Mouse (Mus musculus): ENCODE measurements at regions not wholly inside any gene's neighbourhood (a gene's known extent, or its start where the extent isn't known, plus 50 kb on each side); places are given as distances from the start of the nearest gene placed in this dataset.
A peak's percentile ranks its signal among the peaks of the same experiment; 100 is the strongest.
"Not testable (repeated sequence)": the region's sequence is repeated elsewhere in the genome, so short reads cannot be mapped to it uniquely, and the experiment has no call there.

DNA sequence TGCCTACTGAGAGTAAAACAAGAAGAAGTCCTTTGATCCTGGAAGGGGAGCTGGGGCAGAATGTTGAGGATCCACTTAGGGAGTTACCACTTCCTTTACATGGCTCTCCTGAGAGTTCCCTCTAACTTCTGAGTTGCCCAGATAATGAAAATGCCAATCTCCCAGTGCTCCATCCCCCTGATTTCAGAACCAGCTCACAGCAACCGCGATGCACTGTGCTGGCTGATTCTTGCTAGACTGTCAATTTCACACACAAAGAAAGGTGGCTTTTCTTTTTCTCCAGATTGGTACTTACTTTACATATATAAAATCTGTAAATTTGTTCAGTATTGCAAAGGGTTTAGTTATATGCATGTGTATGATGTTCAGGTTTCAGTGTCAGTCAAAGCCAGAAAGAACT, 1248.1 kb upstream of the Adam24 start:
- H3K9ac ChIP-seq (replicated peaks; ENCODE audit: low read length, poor library complexity, severe bottlenecking) = no peak overlapping the region
- no peak overlapping the region for H3K4me3 ChIP-seq (ENCODE audit: low read depth, low read length)
- no peaks in the 10 kb centered on the region for H3K9me3 ChIP-seq (ENCODE audit: low read length)
- H3K27ac ChIP-seq (ENCODE audit: low read depth, low read length) = no peak overlapping the region
- H3K36me3 ChIP-seq (ENCODE audit: insufficient read depth, low read length) = no peaks in the 10 kb centered on the region
- H3K27me3 ChIP-seq (ENCODE audit: insufficient read depth, low read length) = no peaks in the 10 kb centered on the region
- 0 out of 2 replicates have a peak, but pooled peaks have one; percentile 27 for ATAC-seq (ENCODE audit: low FRiP score)
- 44% methylated on average over 2 of the region's 2 CpGs for WGBS
- no peaks in the 10 kb centered on the region for H3K4me1 ChIP-seq (ENCODE audit: insufficient read depth, low read length)
- DNase-seq (ENCODE audit: low spot score) = no peak
- no peak overlapping the region for H3K4me2 ChIP-seq (ENCODE audit: low read depth, low read length, poor library complexity, severe bottlenecking)
- no peak for TF ChIP-seq CTCF (IDR thresholded peaks at IDR 0.05)

DNA sequence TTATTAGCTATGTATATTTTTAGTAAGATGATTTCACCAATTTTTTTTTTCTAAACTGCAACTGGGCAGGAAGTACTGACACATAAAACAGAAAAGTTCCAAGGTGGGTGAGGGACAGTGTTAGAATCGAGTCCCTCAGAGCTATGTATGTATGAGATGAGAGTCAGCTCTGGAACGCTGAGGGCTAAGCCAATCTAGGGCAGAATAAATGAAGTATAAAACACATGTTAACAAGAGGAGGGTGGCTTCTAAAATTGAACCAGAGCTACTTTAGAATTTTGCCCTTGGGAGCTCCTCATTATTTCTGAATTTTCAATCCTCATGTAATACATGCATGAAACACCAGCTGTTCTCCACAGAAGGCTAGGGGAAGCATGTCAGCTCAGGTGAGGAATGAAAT, 1247.5 kb upstream of the Adam24 start:
- no peak overlapping the region for H3K9ac ChIP-seq (replicated peaks; ENCODE audit: low read length, poor library complexity, severe bottlenecking)
- no peaks in the 10 kb centered on the region for H3K36me3 ChIP-seq (ENCODE audit: insufficient read depth, low read length)
- H3K27ac ChIP-seq (ENCODE audit: low read depth, low read length) = no peak overlapping the region
- H3K4me3 ChIP-seq (ENCODE audit: low read depth, low read length) = no peak overlapping the region
- 60% methylated on average over 2 of the region's 2 CpGs for WGBS
- no peaks in the 10 kb centered on the region for H3K27me3 ChIP-seq (ENCODE audit: insufficient read depth, low read length)
- H3K9me3 ChIP-seq (ENCODE audit: low read length) = no peaks in the 10 kb centered on the region
- ATAC-seq (ENCODE audit: low FRiP score) (peak; percentile 54; the same call in 1 of the 2 replicates), DNase-seq (ENCODE audit: low spot score) (peak; percentile 2)
- no peaks in the 10 kb centered on the region for H3K4me1 ChIP-seq (ENCODE audit: insufficient read depth, low read length)
- no peak overlapping the region for H3K4me2 ChIP-seq (ENCODE audit: low read depth, low read length, poor library complexity, severe bottlenecking)
- TF ChIP-seq CTCF (IDR thresholded peaks at IDR 0.05) = no peak

DNA sequence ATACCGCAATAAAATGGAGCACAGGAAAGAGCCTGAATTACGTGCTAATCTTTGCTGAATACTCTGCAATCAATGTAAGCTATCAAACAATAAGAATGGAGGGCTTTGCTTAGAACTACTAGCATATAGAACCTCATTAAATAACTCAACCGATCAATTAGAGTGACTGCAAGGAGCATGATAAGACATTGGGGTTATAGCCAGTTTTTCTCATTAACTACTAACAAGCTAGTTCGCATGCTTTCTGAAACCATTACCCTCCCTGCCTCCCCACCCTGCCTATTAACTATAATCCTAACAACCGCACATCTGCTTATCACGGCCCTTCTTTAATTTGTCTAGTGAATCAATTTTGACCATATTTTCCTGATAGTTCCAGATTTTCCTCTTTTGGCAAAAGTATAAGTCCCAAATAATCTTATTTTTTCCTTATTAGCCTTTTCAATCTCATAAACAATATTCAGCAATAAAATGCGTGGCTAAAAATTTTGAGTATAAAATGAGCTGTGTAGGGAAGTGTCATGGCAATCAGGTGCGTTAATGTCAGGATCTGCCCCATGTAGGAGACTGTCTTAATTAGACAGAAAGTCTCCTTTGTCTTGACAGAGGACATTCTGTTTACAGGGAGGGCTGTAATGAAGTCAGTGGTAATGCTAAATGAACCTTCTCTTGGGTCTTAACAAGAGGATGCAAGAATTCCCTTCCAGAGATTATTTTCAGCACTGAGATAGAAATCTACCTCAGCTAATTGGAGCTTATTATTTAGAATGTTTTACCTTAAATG, 1234.1 kb upstream of the Adam24 start:
- Histone ChIP-seq H3K9ac (replicated peaks; ENCODE audit: low read length, poor library complexity, severe bottlenecking) (no peak overlapping the region), H3K27ac (ENCODE audit: low read depth, low read length) (no peak overlapping the region), H3K4me1 (ENCODE audit: insufficient read depth, low read length) (no peaks in the 10 kb centered on the region), H3K4me2 (ENCODE audit: low read depth, low read length, poor library complexity, severe bottlenecking) (no peak overlapping the region), H3K9me3 (ENCODE audit: low read length) (no peaks in the 10 kb centered on the region), H3K4me3 (ENCODE audit: low read depth, low read length) (no peak overlapping the region), H3K36me3 (ENCODE audit: insufficient read depth, low read length) (no peaks in the 10 kb centered on the region), H3K27me3 (ENCODE audit: insufficient read depth, low read length) (no peaks in the 10 kb centered on the region)
- no peak for TF ChIP-seq CTCF (IDR thresholded peaks at IDR 0.05)
- 74% methylated on average over 8 of the region's 8 CpGs for WGBS
- ATAC-seq (ENCODE audit: low FRiP score) (no peak), DNase-seq (ENCODE audit: low spot score) (no peak)

DNA sequence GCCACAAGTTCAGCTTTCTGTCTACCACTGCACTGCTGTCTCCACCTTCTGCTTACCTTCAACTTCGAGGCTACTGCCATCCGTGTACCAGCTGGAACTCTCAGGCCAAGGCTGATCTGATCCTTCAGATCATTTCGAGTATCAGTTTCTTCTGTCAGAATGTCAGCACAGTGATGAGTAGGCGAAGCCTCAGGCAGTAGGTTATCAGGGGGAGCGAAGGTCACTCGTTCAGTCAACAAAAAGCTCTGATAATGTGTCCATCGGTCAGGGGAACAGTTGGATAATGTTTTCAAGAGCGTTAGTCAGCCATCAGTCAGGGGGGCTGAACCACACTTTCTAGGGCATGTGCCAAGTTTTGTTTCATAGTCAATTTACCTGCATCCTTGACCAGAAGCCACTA, 1183.7 kb upstream of the Adam24 start:
- not testable (repeated sequence) for ATAC-seq (ENCODE audit: low FRiP score); DNase-seq (ENCODE audit: low spot score)
- WGBS = 87% methylated on average over 8 of the region's 8 CpGs

DNA sequence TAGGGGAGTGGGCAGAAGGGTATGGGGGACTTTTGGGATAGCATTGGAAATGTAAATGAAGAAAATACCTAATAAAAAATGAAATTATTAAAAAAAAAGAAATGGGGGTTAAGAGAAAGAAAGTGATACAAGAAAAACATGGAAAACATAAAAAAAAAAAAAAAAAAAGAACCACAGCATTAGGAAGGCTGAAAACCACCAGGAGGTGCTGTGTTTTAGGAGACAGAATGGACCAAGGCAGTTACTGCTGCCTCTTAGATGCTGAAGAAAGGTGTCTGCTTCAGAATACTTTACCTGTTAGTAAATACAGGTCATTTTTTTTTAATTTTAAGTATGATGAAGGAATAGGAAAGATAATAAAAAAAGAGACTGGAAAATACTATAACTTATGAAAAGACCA, 1174.5 kb upstream of the Adam24 start:
- Histone ChIP-seq H3K4me3 (ENCODE audit: low read depth, low read length) (no peak overlapping the region), H3K36me3 (ENCODE audit: insufficient read depth, low read length) (no peaks in the 10 kb centered on the region), H3K27ac (ENCODE audit: low read depth, low read length) (no peak overlapping the region), H3K9ac (replicated peaks; ENCODE audit: low read length, poor library complexity, severe bottlenecking) (no peak overlapping the region), H3K4me1 (ENCODE audit: insufficient read depth, low read length) (no peaks in the 10 kb centered on the region), H3K4me2 (ENCODE audit: low read depth, low read length, poor library complexity, severe bottlenecking) (no peak overlapping the region), H3K9me3 (ENCODE audit: low read length) (no peaks in the 10 kb centered on the region), H3K27me3 (ENCODE audit: insufficient read depth, low read length) (no peaks in the 10 kb centered on the region)
- ATAC-seq (ENCODE audit: low FRiP score) (no peak), DNase-seq (ENCODE audit: low spot score) (no peak)
- peak; percentile 28 for TF ChIP-seq CTCF (IDR thresholded peaks at IDR 0.05)

More for the DNA sequence above, 1183.7 kb upstream of the Adam24 start:
- not testable (repeated sequence) for H3K9ac ChIP-seq (replicated peaks; ENCODE audit: low read length, poor library complexity, severe bottlenecking); H3K4me1 ChIP-seq (ENCODE audit: insufficient read depth, low read length); H3K4me2 ChIP-seq (ENCODE audit: low read depth, low read length, poor library complexity, severe bottlenecking); H3K36me3 ChIP-seq (ENCODE audit: insufficient read depth, low read length); H3K4me3 ChIP-seq (ENCODE audit: low read depth, low read length); H3K9me3 ChIP-seq (ENCODE audit: low read length); H3K27ac ChIP-seq (ENCODE audit: low read depth, low read length); H3K27me3 ChIP-seq (ENCODE audit: insufficient read depth, low read length)

DNA sequence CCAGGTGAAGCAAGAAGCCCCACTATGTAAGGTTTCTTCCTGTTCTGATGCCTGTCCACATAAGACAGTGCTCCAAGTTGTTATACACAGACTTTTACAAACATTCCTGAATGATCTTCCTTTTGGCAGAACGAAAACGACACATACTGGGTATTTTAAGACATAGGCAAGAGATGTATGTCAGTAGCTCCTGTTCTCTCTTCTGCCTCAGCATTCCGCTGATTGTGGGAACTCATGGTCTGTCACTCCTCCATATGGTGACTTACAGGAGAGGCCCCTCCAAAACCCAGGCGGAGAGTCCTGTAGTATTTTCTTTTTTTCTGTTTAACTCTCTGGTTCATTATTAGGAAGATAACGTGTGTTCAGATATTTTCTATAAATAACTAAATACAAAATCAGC, 1170.6 kb upstream of the Adam24 start:
- Histone ChIP-seq H3K27me3 (ENCODE audit: insufficient read depth, low read length) (no peaks in the 10 kb centered on the region), H3K9me3 (ENCODE audit: low read length) (no peaks in the 10 kb centered on the region), H3K4me2 (ENCODE audit: low read depth, low read length, poor library complexity, severe bottlenecking) (no peak overlapping the region), H3K27ac (ENCODE audit: low read depth, low read length) (no peak overlapping the region), H3K4me1 (ENCODE audit: insufficient read depth, low read length) (no peaks in the 10 kb centered on the region), H3K9ac (replicated peaks; ENCODE audit: low read length, poor library complexity, severe bottlenecking) (no peak overlapping the region), H3K4me3 (ENCODE audit: low read depth, low read length) (no peak overlapping the region), H3K36me3 (ENCODE audit: insufficient read depth, low read length) (no peaks in the 10 kb centered on the region)
- WGBS = 83% methylated on average over 5 of the region's 5 CpGs
- ATAC-seq (ENCODE audit: low FRiP score) (no peak), DNase-seq (ENCODE audit: low spot score) (no peak)
- TF ChIP-seq CTCF (IDR thresholded peaks at IDR 0.05) = no peak
